ENCODE assay signal across 9 mouse cellular contexts in genomic region chr9:37656439-37656881, GRCm38 (mm10). TPM values are rescaled to one million over a fixed set of nuclear protein-coding genes. Genes with fewer than 3 reads are reported as not detected.
A peak's percentile ranks its signal among the peaks of the same experiment; 100 is the strongest.
DNase-seq lines count a peak whose midpoint lies in the region; ATAC-seq and TF ChIP-seq lines count a peak whose summit lies in the region.
"Had no signal": no experiment of that assay in that cellular context is flagged by ENCODE, and none has a peak within 500 bp of the region (broad histone marks: within the 10 kb centered on the region; RNA-seq: fewer than 3 reads in every experiment).

No protein-coding gene starts in this region.

- H3K4me3 ChIP-seq in cerebellum, adult 2 months (replicated peaks; ENCODE audit: insufficient read depth, low read depth, low read length), result peak overlapping the region; percentile 75
- peak overlapping the region; percentile 69 for H3K4me3 ChIP-seq in heart, adult 2 months
- H3K4me3 ChIP-seq in kidney, embryonic 15.5 days (replicated peaks), result peak overlapping the region; percentile 81
- peak overlapping the region; percentile 87 for H3K4me3 ChIP-seq in macrophage (ENCODE audit: inconsistent target)
- peak overlapping the region; percentile 85 for H3K4me3 ChIP-seq in stomach, embryonic 15.5 days (replicated peaks)

- H3K27me3 ChIP-seq in cerebellum, adult 2 months (ENCODE audit: control insufficient read depth, insufficient read depth, low read length), result no peaks in the 10 kb centered on the region
- no peaks in the 10 kb centered on the region for H3K27me3 ChIP-seq in heart, adult 2 months (ENCODE audit: control insufficient read depth, insufficient read depth, low read length)
- H3K27me3 ChIP-seq in kidney, embryonic 15.5 days, result no peaks in the 10 kb centered on the region
- H3K27me3 ChIP-seq in stomach, embryonic 15.5 days (replicated peaks), result no peaks in the 10 kb centered on the region

- no peaks in the 10 kb centered on the region for H3K79me2 ChIP-seq in heart, adult 2 months (replicated peaks; ENCODE audit: control insufficient read depth, insufficient read depth, low read length)
- peaks cover 10% of the 10 kb centered on the region; the same call in 1 of the 2 replicates for H3K79me2 ChIP-seq in macrophage (ENCODE audit: inconsistent target)

- no peaks in the 10 kb centered on the region for H3K9me3 ChIP-seq in kidney, embryonic 15.5 days (replicated peaks)
- H3K9me3 ChIP-seq in stomach, embryonic 15.5 days, result no peaks in the 10 kb centered on the region

- no peak overlapping the region for H3K27ac ChIP-seq in cerebellum, adult 2 months (ENCODE audit: insufficient read depth, low read length)
- peak overlapping the region; percentile 83 for H3K27ac ChIP-seq in heart, adult 2 months
- peak overlapping the region; percentile 95 for H3K27ac ChIP-seq in kidney, embryonic 15.5 days
- peak overlapping the region; percentile 44 for H3K27ac ChIP-seq in macrophage
- peak overlapping the region; percentile 96 for H3K27ac ChIP-seq in stomach, embryonic 15.5 days

- H3K4me1 ChIP-seq in cerebellum, adult 2 months (ENCODE audit: control insufficient read depth, insufficient read depth, low read length), result no peaks in the 10 kb centered on the region; the same call in 1 of the 2 replicates
- no peaks in the 10 kb centered on the region for H3K4me1 ChIP-seq in heart, adult 2 months (ENCODE audit: control insufficient read depth, insufficient read depth, low read length)
- peaks cover 10% of the 10 kb centered on the region for H3K4me1 ChIP-seq in kidney, embryonic 15.5 days
- H3K4me1 ChIP-seq in stomach, embryonic 15.5 days, result peaks cover 4% of the 10 kb centered on the region; the same call in 1 of the 2 replicates

- no peak for TF ChIP-seq CTCF in cerebellum, adult 2 months (IDR thresholded peaks at IDR 0.05; ENCODE audit: borderline replicate concordance, insufficient read depth, low read depth, low read length)
- no peak for TF ChIP-seq CTCF in heart, adult 2 months (IDR thresholded peaks at IDR 0.05)

- no peak for TF ChIP-seq POLR2A in cerebellum, adult 2 months (IDR thresholded peaks at IDR 0.05; ENCODE audit: borderline replicate concordance, insufficient read depth, low read length)
- TF ChIP-seq POLR2A in heart, adult 2 months (IDR thresholded peaks at IDR 0.05; ENCODE audit: insufficient read depth, low read depth, low read length), result no peak

- peak overlapping the region; percentile 75 for H3K4me2 ChIP-seq in kidney, embryonic 15.5 days
- peak overlapping the region; percentile 66 for H3K4me2 ChIP-seq in stomach, embryonic 15.5 days

- no peak for TF ChIP-seq EP300 in heart, adult 2 months (IDR thresholded peaks at IDR 0.05; ENCODE audit: insufficient read depth, low read depth, low read length)

- intact Hi-C loops in heart, adult 2 months (cut with DNase I), result no loop called here
- intact Hi-C loops in left cerebral cortex, postnatal 4 days (cut with DNase I), result no loop called here

- WGBS in cerebellum, adult 2 months, result 3% methylated on average over 10 of the region's 10 CpGs
- WGBS in heart, adult 2 months, result 2% methylated on average over 10 of the region's 10 CpGs
- under 1% methylated on average over 10 of the region's 10 CpGs for WGBS in kidney, embryonic 15.5 days
- 0% methylated on average over 10 of the region's 10 CpGs for whole genome bisulfite sequencing in macrophage (ENCODE audit: missing documents)
- under 1% methylated on average over 10 of the region's 10 CpGs for WGBS in stomach, embryonic 15.5 days

- H3K9ac ChIP-seq in heart, adult 2 months (ENCODE audit: low read depth, low read length), result peak overlapping the region; percentile 73
- peak overlapping the region; percentile 73 for H3K9ac ChIP-seq in kidney, embryonic 15.5 days
- H3K9ac ChIP-seq in stomach, embryonic 15.5 days, result peak overlapping the region; percentile 76

- no peak; the same call in 1 of the 2 replicates for ATAC-seq in cerebellum, adult (ENCODE audit: insufficient number of reproducible peaks, low FRiP score, low TSS enrichment)
- peak; percentile 85 for ATAC-seq in activated CD4-positive, CD25-positive, alpha-beta regulatory T cell, adult 4 months
- peak; percentile 12 for ATAC-seq in kidney, embryonic 15.5 days (replicated peaks; ENCODE audit: low FRiP score)
- 0 out of 2 replicates have a peak, but pooled peaks have one; percentile 25 for ATAC-seq in stomach, embryonic 15.5 days (ENCODE audit: insufficient read depth, low FRiP score, low read depth)

- no peak for DNase-seq in cerebellum, adult 2 months
- DNase-seq in heart, adult 2 months, result peak; percentile 17 to 34
- no peak for DNase-seq in left cerebral cortex, postnatal 4 days

- H3K36me3 ChIP-seq in heart, adult 2 months (ENCODE audit: control insufficient read depth, insufficient read depth, low read length), result peaks cover 9% of the 10 kb centered on the region
- peaks cover 32% of the 10 kb centered on the region for H3K36me3 ChIP-seq in kidney, embryonic 15.5 days
- peaks cover 30% of the 10 kb centered on the region for H3K36me3 ChIP-seq in macrophage (ENCODE audit: inconsistent target)
- H3K36me3 ChIP-seq in stomach, embryonic 15.5 days, result peaks cover 20% of the 10 kb centered on the region

RNA-seq across cellular contexts. Expression of gene Tbrg1, which starts 0.7 kb away (rescaled TPM):
- polyA plus RNA-seq in cerebellum, adult 2 months (2012; rRNA removed), result 33.5 and 34.7 TPM in 2 replicates
- polyA plus RNA-seq in activated CD4-positive, CD25-positive, alpha-beta regulatory T cell, adult 4 months (2017; shearing (Covaris generic)), result 100 to 1,000 TPM; 200 to 207 TPM
- total RNA-seq in heart, adult 2 months (2021), result 10 to 100 TPM; 30.7 to 32.9 TPM
- polyA plus RNA-seq in heart, adult 2 months (2012; rRNA removed), result 22.8 and 31.1 TPM in 2 replicates
- polyA plus RNA-seq in kidney, embryonic 15.5 days (2015; fragmentation: Nextera tagmentation; extraction: Ambion mirVana), result 140 and 141 TPM in 2 replicates
- 10 to 100 TPM; 10.4 to 41.0 (median 26.3) TPM for total RNA-seq in macrophage (2018; cell fraction: chromatin; rRNA removed)
- 10 to 100 TPM; 24.8 to 39.8 (median 33.9) TPM for total RNA-seq in macrophage (2018; cell fraction: cytosol; rRNA removed)
- 10 to 100 TPM; 12.8 to 41.1 (median 24.0) TPM for total RNA-seq in macrophage (2018; cell fraction: nucleus; rRNA removed)
- 27.0 to 40.4 TPM (median 32.6 TPM) in 3 replicates for polyA plus RNA-seq in macrophage (2018)
- polyA plus RNA-seq in stomach, embryonic 15.5 days (2015; fragmentation: Nextera tagmentation; extraction: Ambion mirVana), result 139 and 152 TPM in 2 replicates
- 10 to 100 TPM; 57.0 to 60.5 TPM for total RNA-seq in left cerebral cortex, postnatal 4 days (2021)

RNA-seq across cellular contexts. Expression of gene Panx3, which starts 12.6 kb away (rescaled TPM):
- polyA plus RNA-seq in cerebellum, adult 2 months (2012; rRNA removed), result not detected in 2 replicates
- not detected for polyA plus RNA-seq in activated CD4-positive, CD25-positive, alpha-beta regulatory T cell, adult 4 months (2017; shearing (Covaris generic))
- not detected for total RNA-seq in heart, adult 2 months (2021)
- not detected in 2 replicates for polyA plus RNA-seq in heart, adult 2 months (2012; rRNA removed)
- 5.4 TPM in 1 of 2 replicates, not detected in the other for polyA plus RNA-seq in kidney, embryonic 15.5 days (2015; fragmentation: Nextera tagmentation; extraction: Ambion mirVana)
- not detected for total RNA-seq in macrophage (2018; cell fraction: chromatin; rRNA removed)
- total RNA-seq in macrophage (2018; cell fraction: cytosol; rRNA removed), result not detected
- total RNA-seq in macrophage (2018; cell fraction: nucleus; rRNA removed), result not detected
- polyA plus RNA-seq in macrophage (2018), result not detected in 3 replicates
- polyA plus RNA-seq in stomach, embryonic 15.5 days (2015; fragmentation: Nextera tagmentation; extraction: Ambion mirVana), result not detected in 2 replicates
- not detected for total RNA-seq in left cerebral cortex, postnatal 4 days (2021)
- total RNA-seq: layer of hippocampus, postnatal 14 days had no signal

RNA-seq across cellular contexts. Expression of gene Spa17, which starts 42.9 kb away (rescaled TPM):
- 4.8 and 6.6 TPM in 2 replicates for polyA plus RNA-seq in cerebellum, adult 2 months (2012; rRNA removed)
- 1 to 10 TPM in 1 of 2 experiments, not detected in 1; 1.4 TPM for polyA plus RNA-seq in activated CD4-positive, CD25-positive, alpha-beta regulatory T cell, adult 4 months (2017; shearing (Covaris generic))
- total RNA-seq in heart, adult 2 months (2021), result 1 to 10 TPM; 1.9 to 3.8 TPM
- polyA plus RNA-seq in heart, adult 2 months (2012; rRNA removed), result 1.6 and 2.3 TPM in 2 replicates
- 6.6 and 6.7 TPM in 2 replicates for polyA plus RNA-seq in kidney, embryonic 15.5 days (2015; fragmentation: Nextera tagmentation; extraction: Ambion mirVana)
- total RNA-seq in macrophage (2018; cell fraction: chromatin; rRNA removed), result not detected
- total RNA-seq in macrophage (2018; cell fraction: cytosol; rRNA removed), result 1 to 10 TPM in 22 of 26 experiments, under 1 TPM in 4; 0.47 to 2.6 (median 1.5) TPM
- total RNA-seq in macrophage (2018; cell fraction: nucleus; rRNA removed), result 1 to 10 TPM in 1 of 26 experiments, under 1 TPM in 1, not detected in 24; 0.89 to 2.7 TPM
- 0.82 to 3.2 TPM (median 1.1 TPM) in 3 replicates for polyA plus RNA-seq in macrophage (2018)
- polyA plus RNA-seq in stomach, embryonic 15.5 days (2015; fragmentation: Nextera tagmentation; extraction: Ambion mirVana), result 4.1 and 6.0 TPM in 2 replicates
- 1 to 10 TPM; 1.3 to 1.6 TPM for total RNA-seq in left cerebral cortex, postnatal 4 days (2021)

RNA-seq across cellular contexts. Expression of gene Olfr160, which starts 59.6 kb away (rescaled TPM):
- not detected in 2 replicates for polyA plus RNA-seq in cerebellum, adult 2 months (2012; rRNA removed)
- polyA plus RNA-seq in activated CD4-positive, CD25-positive, alpha-beta regulatory T cell, adult 4 months (2017; shearing (Covaris generic)), result under 1 TPM in 1 of 2 experiments, not detected in 1; 0.41 TPM
- total RNA-seq in heart, adult 2 months (2021), result not detected
- not detected in 2 replicates for polyA plus RNA-seq in heart, adult 2 months (2012; rRNA removed)
- polyA plus RNA-seq in kidney, embryonic 15.5 days (2015; fragmentation: Nextera tagmentation; extraction: Ambion mirVana), result not detected in 2 replicates
- not detected for total RNA-seq in macrophage (2018; cell fraction: chromatin; rRNA removed)
- total RNA-seq in macrophage (2018; cell fraction: cytosol; rRNA removed), result not detected
- total RNA-seq in macrophage (2018; cell fraction: nucleus; rRNA removed), result not detected
- not detected in 3 replicates for polyA plus RNA-seq in macrophage (2018)
- not detected in 2 replicates for polyA plus RNA-seq in stomach, embryonic 15.5 days (2015; fragmentation: Nextera tagmentation; extraction: Ambion mirVana)
- not detected for total RNA-seq in left cerebral cortex, postnatal 4 days (2021)
- total RNA-seq: layer of hippocampus, postnatal 14 days had no signal

Comparison
In these comparisons a context has a peak if more than half of its experiments do, and no peak if none do; other contexts are left out.
1. DNase-seq: peak in heart, adult 2 months (2 of 2); none in cerebellum, adult 2 months (0 of 2) and left cerebral cortex, postnatal 4 days (single experiment).
2. Peak in every context shown above with its lines, with median percentiles within 50 percentile points of each other: H3K4me3 ChIP-seq and H3K9ac ChIP-seq.